Mouse (Mus musculus) neural tube, embryonic 14.5 days (tissue): ENCODE measurements around the gene Ndufs8. TPM values are rescaled to one million over a fixed set of nuclear protein-coding genes. Genes with fewer than 3 reads are reported as not detected.

Source experiments
- ATAC-seq: fragments of 200-750 bp; cut with Nextera tagmentation; 2 replicates; pipeline ENCODE4 v1.8.0; 2017; ENCODE audit warnings: low read depth, mild to moderate bottlenecking, moderate TSS enrichment, moderate library complexity
- H3K27ac ChIP-seq: fragments of 300-500 bp; sonication (generic); 2 replicates; pipeline ENCODE4 v1.5.1; 2014; ENCODE audit warnings: low read depth, mild to moderate bottlenecking, control low read depth, low read length, moderate library complexity, mixed read lengths
- H3K27me3 ChIP-seq: fragments of 300-500 bp; sonication (generic); 2 replicates; pipeline ENCODE4 v1.6.1; 2014; ENCODE audit warnings: low read length; ENCODE audit not compliant: control insufficient read depth, insufficient read depth
- H3K36me3 ChIP-seq: fragments of 300-500 bp; sonication (generic); 2 replicates; pipeline ENCODE4 v1.6.1; 2014; ENCODE audit warnings: low read length, mixed read lengths; ENCODE audit not compliant: control insufficient read depth, insufficient read depth
- H3K4me1 ChIP-seq: fragments of 300-500 bp; sonication (generic); 2 replicates; pipeline ENCODE4 v1.6.1; 2014; ENCODE audit warnings: low read length; ENCODE audit not compliant: control insufficient read depth, insufficient read depth
- H3K4me2 ChIP-seq: fragments of 300-500 bp; sonication (generic); 2 replicates; pipeline ENCODE4 v1.6.1; 2014; ENCODE audit warnings: mild to moderate bottlenecking, low read depth, low read length, control low read depth
- H3K4me3 ChIP-seq: fragments of 300-500 bp; sonication (generic); 2 replicates; pipeline ENCODE4 v1.5.1; 2014; ENCODE audit warnings: low read depth, low read length, control low read depth, mixed read lengths
- H3K9ac ChIP-seq: fragments of 300-500 bp; sonication (generic); replicated peaks from 2 replicates; pipeline ENCODE4 v1.6.1; 2014; ENCODE audit warnings: low read depth, mild to moderate bottlenecking, control low read depth, low read length, mixed read lengths
- H3K9me3 ChIP-seq: fragments of 300-500 bp; sonication (generic); 2 replicates; pipeline ENCODE4 v1.6.1; 2016; ENCODE audit warnings: low read length; ENCODE audit not compliant: control insufficient read depth
- WGBS: fragments of 180-500 bp; shearing (Covaris S2); extraction: QIAGEN DNeasy Blood & Tissue Kit; methylation state at CpG from one replicate; pipeline ENCODE4 v1.1.7; 2014; 5-methylcytosine and 5-hydroxymethylcytosine counted together
- polyA plus RNA-seq: library from polyadenylated mRNA; unstranded; fragments of >200 nt; fragmentation: Nextera tagmentation; extraction: Ambion mirVana; gene quantifications from 2 replicates; pipeline ENCODE4 v1.2.1, GENCODE M21; 2014

The Ndufs8 gene
- polyA plus RNA-seq, 1 experiment from 2014 or later = 358 TPM

DNA sequence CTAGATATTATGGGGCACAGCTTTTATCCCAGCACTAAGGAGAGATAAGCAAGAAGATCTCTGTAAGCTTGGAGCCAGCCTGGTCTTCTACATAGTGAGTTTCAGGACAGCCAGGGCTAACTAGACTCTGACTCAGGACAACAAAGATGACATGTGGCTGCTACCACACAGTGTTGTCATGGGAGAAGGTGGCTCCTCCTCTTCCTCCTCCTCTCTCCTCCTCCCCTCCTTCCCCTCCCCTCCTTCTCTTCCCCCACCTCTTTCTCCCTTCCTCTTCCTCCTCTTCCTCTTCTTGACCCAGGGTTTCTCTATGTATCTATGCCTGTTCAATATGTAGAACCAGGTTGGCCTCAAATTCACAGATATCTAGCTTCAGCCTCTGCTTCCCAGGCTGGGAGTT lies 38.9 kb upstream of the Ndufs8 start:
- Histone ChIP-seq H3K9me3 (no peaks in the 10 kb centered on the region), H3K9ac (no peak overlapping the region), H3K27me3 (no peaks in the 10 kb centered on the region), H3K27ac (no peak overlapping the region), H3K4me1 (no peaks in the 10 kb centered on the region), H3K4me3 (no peak overlapping the region), H3K36me3 (no peaks in the 10 kb centered on the region), H3K4me2 (no peak overlapping the region)
- ATAC-seq = no peak

DNA sequence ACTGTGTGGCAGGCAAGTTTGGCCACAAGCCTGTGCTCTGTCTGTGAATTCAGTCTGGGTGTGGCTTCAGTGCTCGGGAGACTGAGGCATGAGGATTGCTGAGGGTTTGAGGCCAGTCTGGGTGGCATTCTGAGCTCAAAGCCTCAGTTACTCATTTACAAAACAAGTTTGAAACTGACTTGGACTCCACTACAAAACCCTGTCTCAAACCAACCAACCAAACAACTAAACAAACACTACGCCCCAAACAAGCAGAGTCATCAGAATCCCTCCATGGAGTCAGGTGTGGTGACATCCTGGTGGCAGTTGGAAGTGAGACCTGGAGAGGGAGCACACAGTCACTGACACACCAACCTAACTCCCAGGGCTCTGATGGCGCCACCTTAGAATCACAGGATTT lies 37.8 kb upstream of the Ndufs8 start:
- no peak overlapping the region for H3K9ac ChIP-seq
- no peaks in the 10 kb centered on the region for H3K36me3 ChIP-seq
- no peak overlapping the region for H3K4me3 ChIP-seq
- no peaks in the 10 kb centered on the region for H3K9me3 ChIP-seq
- no peak overlapping the region for H3K27ac ChIP-seq
- whole genome bisulfite sequencing = 79% methylated on average over 3 of the region's 3 CpGs
- H3K4me2 ChIP-seq = no peak overlapping the region
- no peaks in the 10 kb centered on the region for H3K27me3 ChIP-seq
- H3K4me1 ChIP-seq = no peaks in the 10 kb centered on the region
- no peak for ATAC-seq

- no peak overlapping the region for H3K4me3 ChIP-seq
- WGBS = 71% methylated on average over 13 of the region's 14 CpGs
- no peaks in the 10 kb centered on the region for H3K9me3 ChIP-seq
- no peak overlapping the region for H3K4me2 ChIP-seq
- H3K27ac ChIP-seq = no peak overlapping the region
- no peaks in the 10 kb centered on the region for H3K4me1 ChIP-seq
- no peak for ATAC-seq
- H3K27me3 ChIP-seq = no peaks in the 10 kb centered on the region
- no peaks in the 10 kb centered on the region for H3K36me3 ChIP-seq
- H3K9ac ChIP-seq = no peak overlapping the region
Observed at GRCm38 (mm10) chr19:3948546-3948945, 36.0 kb upstream of the Ndufs8 start.

- H3K27me3 ChIP-seq = no peaks in the 10 kb centered on the region
- no peak overlapping the region for H3K9ac ChIP-seq
- no peak overlapping the region for H3K4me2 ChIP-seq
- H3K9me3 ChIP-seq = no peaks in the 10 kb centered on the region
- 88% methylated on average over 3 of the region's 3 CpGs for WGBS
- no peak overlapping the region for H3K27ac ChIP-seq
- H3K36me3 ChIP-seq = no peaks in the 10 kb centered on the region
- no peaks in the 10 kb centered on the region for H3K4me1 ChIP-seq
- no peak for ATAC-seq
- H3K4me3 ChIP-seq = no peak overlapping the region
Observed at GRCm38 (mm10) chr19:3947813-3948212, 35.2 kb upstream of the Ndufs8 start.

- Histone ChIP-seq H3K36me3 (no peaks in the 10 kb centered on the region), H3K4me3 (no peak overlapping the region), H3K27me3 (no peaks in the 10 kb centered on the region), H3K4me2 (no peak overlapping the region), H3K9me3 (no peaks in the 10 kb centered on the region), H3K4me1 (no peaks in the 10 kb centered on the region), H3K9ac (no peak overlapping the region), H3K27ac (no peak overlapping the region)
- WGBS = 24% methylated on average over 2 of the region's 2 CpGs
- peak; percentile 83; the same call in 1 of the 2 replicates for ATAC-seq
Observed at GRCm38 (mm10) chr19:3946715-3947114, 34.1 kb upstream of the Ndufs8 start.

DNA sequence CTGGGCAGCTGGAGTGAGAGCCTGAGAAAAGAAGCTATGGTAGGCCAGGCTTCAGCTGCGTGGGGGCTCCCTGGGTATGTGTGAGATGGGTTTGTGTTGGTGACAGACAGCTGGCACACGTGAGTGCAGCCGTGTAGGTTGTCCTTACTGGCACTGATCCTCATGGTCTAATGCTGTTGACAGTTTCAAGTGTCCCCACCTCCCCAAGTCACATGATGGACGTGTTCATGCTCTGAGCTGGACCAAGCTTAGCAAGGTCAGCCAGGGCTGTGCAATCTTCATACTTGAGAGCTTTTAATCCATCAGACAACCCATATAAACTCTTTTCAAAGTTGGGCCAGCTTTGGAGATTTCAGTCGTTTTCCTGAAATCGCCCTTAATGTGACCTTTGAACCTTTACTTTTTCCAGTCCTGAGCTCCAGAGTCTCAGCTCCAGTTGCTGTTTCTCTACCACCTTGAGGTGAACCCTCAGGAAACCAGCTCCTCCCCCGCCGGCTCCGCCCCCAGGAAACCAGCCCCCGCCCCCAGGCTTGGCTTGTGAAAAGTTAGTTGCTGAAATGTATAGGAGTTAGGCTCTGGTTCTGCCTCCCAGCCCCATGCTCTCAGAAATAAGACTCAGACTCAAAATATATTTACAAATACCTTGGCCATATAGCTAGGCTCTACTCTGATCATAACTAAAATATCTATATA lies 33.4 kb upstream of the Ndufs8 start:
- Histone ChIP-seq H3K4me2 (no peak overlapping the region), H3K4me1 (no peaks in the 10 kb centered on the region), H3K4me3 (no peak overlapping the region), H3K27me3 (no peaks in the 10 kb centered on the region), H3K9ac (no peak overlapping the region), H3K27ac (no peak overlapping the region), H3K9me3 (no peaks in the 10 kb centered on the region), H3K36me3 (no peaks in the 10 kb centered on the region)
- no peak for ATAC-seq
- 39% methylated on average over 10 of the region's 10 CpGs for WGBS

DNA sequence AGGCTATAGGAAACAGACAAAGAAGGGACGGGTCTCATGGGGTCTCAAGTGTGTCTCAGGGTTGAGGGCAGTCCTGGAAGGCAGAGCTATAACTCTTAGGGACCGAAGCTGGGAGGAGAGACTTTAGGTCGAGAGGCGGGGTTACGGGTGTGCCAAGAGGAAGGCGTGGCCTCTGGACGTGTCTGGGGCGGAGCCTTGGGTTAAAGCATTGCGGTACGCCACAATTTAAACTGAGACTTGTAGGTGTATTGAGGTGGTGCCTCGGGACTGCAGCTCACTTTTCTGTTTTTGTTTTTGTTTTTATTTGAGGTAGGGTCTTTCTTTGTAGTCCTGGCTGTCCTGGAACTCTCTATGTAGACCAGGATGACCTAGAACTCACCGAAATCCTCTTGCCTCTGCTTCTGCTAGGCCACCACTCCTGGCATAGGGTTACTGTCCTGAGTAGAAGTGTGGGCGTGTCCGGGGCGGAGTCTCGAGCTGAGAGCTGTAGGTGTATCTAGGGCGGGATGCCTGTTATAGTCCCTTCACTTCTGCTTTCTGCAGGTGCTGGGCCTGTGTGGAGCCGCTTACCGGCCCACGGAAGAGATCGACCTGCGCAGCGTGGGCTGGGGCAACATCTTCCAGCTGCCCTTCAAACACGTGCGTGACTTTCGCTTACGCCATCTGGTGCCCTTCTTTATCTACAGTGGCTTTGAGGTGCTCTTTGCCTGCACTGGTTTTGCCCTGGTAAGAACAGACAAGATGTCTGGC lies 30.6 kb upstream of the Ndufs8 start:
- H3K4me3 ChIP-seq = no peak overlapping the region
- H3K27me3 ChIP-seq = no peaks in the 10 kb centered on the region
- H3K9ac ChIP-seq = no peak overlapping the region
- H3K27ac ChIP-seq = no peak overlapping the region
- WGBS = 17% methylated on average over 27 of the region's 27 CpGs
- H3K4me2 ChIP-seq = no peak overlapping the region
- no peaks in the 10 kb centered on the region for H3K36me3 ChIP-seq
- no peaks in the 10 kb centered on the region for H3K9me3 ChIP-seq
- no peak for ATAC-seq
- no peaks in the 10 kb centered on the region for H3K4me1 ChIP-seq

GRCm38 (mm10) chr19:3942315-3942714 lies 29.7 kb upstream of the Ndufs8 start:
- no peaks in the 10 kb centered on the region for H3K27me3 ChIP-seq
- ATAC-seq = no peak
- H3K4me1 ChIP-seq = no peaks in the 10 kb centered on the region
- H3K4me2 ChIP-seq = no peak overlapping the region
- WGBS = 80% methylated on average over 7 of the region's 7 CpGs
- no peaks in the 10 kb centered on the region for H3K9me3 ChIP-seq
- H3K36me3 ChIP-seq = no peaks in the 10 kb centered on the region
- H3K9ac ChIP-seq = no peak overlapping the region
- H3K4me3 ChIP-seq = no peak overlapping the region
- H3K27ac ChIP-seq = no peak overlapping the region
